Mouse (Mus musculus): Measurements from ENCODE around the gene Gpr183. TPM values are rescaled to one million over a fixed set of nuclear protein-coding genes. Genes with fewer than 3 reads are reported as not detected.

The Gpr183 gene
- polyA plus RNA-seq, 1 experiment = 0.44 TPM

DNA sequence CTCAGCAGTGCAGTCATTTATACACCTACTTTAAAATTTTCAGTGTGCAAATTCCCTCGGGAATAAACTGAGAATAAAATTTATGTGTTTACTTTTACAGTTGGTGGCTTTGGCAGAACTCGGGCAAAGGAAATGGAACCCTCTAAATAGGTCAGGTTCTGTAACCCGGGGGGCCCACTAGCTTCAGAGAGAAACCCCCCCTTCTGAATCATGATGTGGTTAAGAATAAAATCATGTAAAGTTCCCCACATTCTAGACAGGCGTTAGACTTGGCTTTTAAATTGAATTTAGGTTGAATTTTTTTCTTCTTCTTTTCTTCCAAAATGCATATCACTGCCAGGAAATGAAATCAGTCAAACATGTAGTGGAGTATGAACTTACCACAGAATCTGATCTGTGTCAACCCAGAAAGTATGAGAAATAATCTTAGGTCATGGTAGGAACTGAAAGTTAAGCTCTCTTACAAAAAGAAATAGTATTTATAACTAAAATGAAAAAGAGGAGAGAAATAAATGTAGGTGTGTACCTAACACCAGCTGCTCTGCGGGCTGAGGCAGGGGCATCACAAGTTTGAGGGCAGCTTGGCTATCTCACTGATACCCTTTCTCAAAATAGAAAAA lies 9.7 kb downstream of the Gpr183 start:
- TF ChIP-seq POLR2A (IDR thresholded peaks at IDR 0.05; ENCODE audit: borderline replicate concordance, extremely low read depth, insufficient read depth, insufficient read length, poor library complexity, severe bottlenecking) (no peak), CTCF (IDR thresholded peaks at IDR 0.05; ENCODE audit: borderline replicate concordance, extremely low read depth, insufficient read depth, insufficient read length) (no peak)
- no peak for DNase-seq (ENCODE audit: low read depth)

DNA sequence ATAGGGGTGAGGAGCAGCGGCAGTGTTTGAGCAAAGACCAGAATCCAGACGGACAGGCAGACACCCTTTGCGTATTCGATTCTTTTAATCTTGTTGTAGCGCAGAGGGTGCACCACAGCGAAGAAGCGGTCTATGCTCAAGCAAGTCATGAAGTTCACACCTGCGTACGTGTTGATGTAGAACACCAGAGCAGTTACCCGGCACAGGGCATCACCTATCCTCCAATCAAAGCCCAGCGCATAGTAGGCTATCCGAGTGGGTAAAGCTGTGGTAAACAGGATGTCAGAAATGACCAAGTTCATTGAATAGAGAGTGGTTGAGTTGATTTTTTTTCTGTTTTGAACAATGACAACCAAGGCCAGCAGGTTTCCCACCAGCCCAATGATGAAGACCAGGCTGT lies 10.4 kb downstream of the Gpr183 start:
- no peak for DNase-seq (ENCODE audit: low read depth)
- TF ChIP-seq CTCF (IDR thresholded peaks at IDR 0.05; ENCODE audit: borderline replicate concordance, extremely low read depth, insufficient read depth, insufficient read length) (no peak), POLR2A (IDR thresholded peaks at IDR 0.05; ENCODE audit: borderline replicate concordance, extremely low read depth, insufficient read depth, insufficient read length, poor library complexity, severe bottlenecking) (no peak)

DNA sequence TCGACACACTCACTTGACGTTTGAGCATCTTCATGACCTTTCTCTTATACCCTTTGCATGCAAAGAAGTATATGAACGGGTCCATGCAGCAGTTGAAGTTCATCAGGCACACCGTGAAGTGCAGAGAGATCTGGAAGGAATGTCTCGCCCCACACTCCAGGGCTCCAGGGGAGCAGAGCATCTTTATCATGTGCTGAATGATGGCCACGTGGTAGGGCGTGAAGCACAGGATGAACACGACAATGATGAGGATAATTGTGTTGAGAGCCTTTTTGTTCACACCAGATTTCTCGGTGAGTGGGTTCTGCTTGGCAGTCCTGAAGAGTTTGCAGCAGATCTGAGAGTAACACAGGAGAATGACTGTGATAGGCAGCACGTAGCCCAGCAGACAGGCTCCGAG lies 10.9 kb downstream of the Gpr183 start:
- no peak for DNase-seq (ENCODE audit: low read depth)
- TF ChIP-seq POLR2A (IDR thresholded peaks at IDR 0.05; ENCODE audit: borderline replicate concordance, extremely low read depth, insufficient read depth, insufficient read length, poor library complexity, severe bottlenecking) (no peak), CTCF (IDR thresholded peaks at IDR 0.05; ENCODE audit: borderline replicate concordance, extremely low read depth, insufficient read depth, insufficient read length) (no peak)

DNA sequence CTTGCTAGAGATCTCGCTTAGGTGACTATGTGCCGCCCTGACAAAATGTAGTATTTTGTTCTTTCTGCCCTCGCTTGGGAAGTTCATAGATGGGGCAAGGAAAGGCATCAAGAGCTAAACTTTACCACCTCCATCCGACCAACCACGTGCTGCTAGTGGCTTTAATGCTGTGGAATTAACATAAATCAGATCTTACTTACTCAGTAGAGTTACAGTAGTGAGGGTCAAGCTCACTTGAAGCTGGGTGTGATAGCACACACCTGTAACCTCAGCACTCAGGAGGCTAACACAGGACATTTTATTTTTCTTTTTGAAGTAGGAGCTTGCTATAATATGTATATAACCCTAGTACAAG lies 13.0 kb downstream of the Gpr183 start:
- no peak for TF ChIP-seq POLR2A (IDR thresholded peaks at IDR 0.05; ENCODE audit: borderline replicate concordance, extremely low read depth, insufficient read depth, insufficient read length, poor library complexity, severe bottlenecking)
- no peak for TF ChIP-seq CTCF (IDR thresholded peaks at IDR 0.05; ENCODE audit: borderline replicate concordance, extremely low read depth, insufficient read depth, insufficient read length)
- no peak for DNase-seq (ENCODE audit: low read depth)

DNA sequence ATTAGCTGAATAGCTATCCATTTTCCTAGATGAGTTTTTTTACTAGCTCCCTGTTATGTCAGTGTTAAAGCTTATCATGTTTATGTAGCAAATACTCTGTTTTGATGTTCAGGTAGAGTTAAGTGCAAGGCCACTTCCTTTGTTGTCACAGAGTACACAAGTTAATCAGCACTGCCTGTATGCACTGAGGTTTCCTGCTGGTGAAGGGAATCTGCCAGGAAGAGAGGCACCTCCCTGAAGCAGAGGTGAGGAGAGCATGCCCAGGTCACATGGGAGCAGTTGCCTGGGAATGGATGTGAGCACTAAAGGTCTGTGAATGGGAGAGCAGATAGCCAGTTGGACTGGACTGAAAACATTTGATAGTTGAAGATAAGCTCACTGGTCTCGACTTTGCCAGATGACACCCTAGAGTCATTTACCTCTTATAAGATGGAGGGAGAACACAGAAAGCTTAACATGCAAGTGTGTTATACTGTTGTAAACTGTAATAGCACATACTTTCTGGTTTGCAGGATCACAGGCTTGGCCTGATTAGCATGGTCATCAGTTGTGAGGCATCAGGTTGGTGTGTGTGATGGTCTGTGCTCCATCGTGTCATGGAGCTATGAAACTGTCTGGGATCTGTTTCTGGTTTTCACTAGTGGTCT lies 13.5 kb downstream of the Gpr183 start:
- DNase-seq (ENCODE audit: low read depth) = no peak
- no peak for TF ChIP-seq CTCF (IDR thresholded peaks at IDR 0.05; ENCODE audit: borderline replicate concordance, extremely low read depth, insufficient read depth, insufficient read length)
- no peak for TF ChIP-seq POLR2A (IDR thresholded peaks at IDR 0.05; ENCODE audit: borderline replicate concordance, extremely low read depth, insufficient read depth, insufficient read length, poor library complexity, severe bottlenecking)

DNA sequence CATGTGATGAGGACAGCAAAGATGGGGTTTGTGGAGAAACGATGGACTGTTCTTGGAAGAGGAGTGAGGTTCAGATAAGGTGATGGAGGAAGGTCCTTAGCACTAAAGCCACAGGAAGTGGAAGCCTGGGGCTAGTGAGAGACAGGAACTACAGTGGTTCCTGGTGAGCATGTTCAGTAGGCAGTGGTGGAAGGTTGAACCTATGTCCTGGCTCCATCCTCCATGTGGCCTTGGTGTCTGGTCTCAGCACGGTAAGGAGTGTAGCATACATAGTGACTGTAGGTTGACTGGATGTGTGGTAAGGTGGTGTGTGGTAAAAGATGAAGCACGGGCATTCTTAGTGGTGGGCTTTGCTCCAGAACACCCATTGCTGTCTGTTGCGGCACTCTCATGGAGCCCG lies 15.1 kb downstream of the Gpr183 start:
- no peak for TF ChIP-seq CTCF (IDR thresholded peaks at IDR 0.05; ENCODE audit: borderline replicate concordance, extremely low read depth, insufficient read depth, insufficient read length)
- no peak for TF ChIP-seq POLR2A (IDR thresholded peaks at IDR 0.05; ENCODE audit: borderline replicate concordance, extremely low read depth, insufficient read depth, insufficient read length, poor library complexity, severe bottlenecking)
- no peak for DNase-seq (ENCODE audit: low read depth)

DNA sequence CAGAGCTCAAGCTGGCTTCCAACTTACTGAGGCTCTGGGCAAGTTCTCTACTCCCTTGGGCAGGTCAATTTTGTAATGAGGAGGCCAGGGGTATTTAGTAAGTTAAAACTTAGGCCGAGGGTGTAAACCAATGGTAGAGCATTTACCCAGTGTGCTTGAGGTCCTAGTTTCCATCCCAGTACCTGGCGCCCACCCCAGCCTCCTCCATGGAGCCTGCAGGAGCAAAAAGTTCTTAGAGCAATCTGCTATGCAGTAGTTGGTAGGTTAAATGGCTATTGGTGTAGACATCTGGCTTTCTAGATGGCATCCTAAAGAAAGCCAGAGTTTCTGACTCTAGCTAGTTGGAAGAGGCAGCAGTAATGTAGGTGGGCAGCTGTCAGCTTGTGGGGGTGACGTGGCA lies 15.6 kb downstream of the Gpr183 start:
- TF ChIP-seq POLR2A (IDR thresholded peaks at IDR 0.05; ENCODE audit: borderline replicate concordance, extremely low read depth, insufficient read depth, insufficient read length, poor library complexity, severe bottlenecking) = no peak
- TF ChIP-seq CTCF (IDR thresholded peaks at IDR 0.05; ENCODE audit: borderline replicate concordance, extremely low read depth, insufficient read depth, insufficient read length) = no peak
- no peak for DNase-seq (ENCODE audit: low read depth)

DNA sequence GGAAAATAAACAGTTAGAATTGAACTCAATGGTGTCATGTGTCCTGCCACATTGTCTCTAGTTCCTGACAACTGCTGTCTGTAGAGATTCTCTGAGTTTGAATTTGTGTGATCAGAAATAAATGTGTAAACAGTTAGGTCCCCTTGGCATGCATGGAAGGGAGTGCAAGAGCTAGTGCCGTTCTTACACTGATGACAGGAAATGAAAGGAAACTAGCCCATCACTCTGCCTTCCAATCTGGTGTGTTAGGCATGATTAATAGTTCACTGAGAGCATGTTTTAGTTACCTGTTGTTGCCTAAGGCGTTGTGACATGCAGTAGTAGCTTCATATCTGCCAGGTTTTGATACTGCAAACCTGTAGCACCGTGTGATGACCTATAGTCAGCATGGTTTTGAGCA lies 17.0 kb downstream of the Gpr183 start:
- TF ChIP-seq POLR2A (IDR thresholded peaks at IDR 0.05; ENCODE audit: borderline replicate concordance, extremely low read depth, insufficient read depth, insufficient read length, poor library complexity, severe bottlenecking) = no peak
- no peak for TF ChIP-seq CTCF (IDR thresholded peaks at IDR 0.05; ENCODE audit: borderline replicate concordance, extremely low read depth, insufficient read depth, insufficient read length)
- no peak for DNase-seq (ENCODE audit: low read depth)

DNA sequence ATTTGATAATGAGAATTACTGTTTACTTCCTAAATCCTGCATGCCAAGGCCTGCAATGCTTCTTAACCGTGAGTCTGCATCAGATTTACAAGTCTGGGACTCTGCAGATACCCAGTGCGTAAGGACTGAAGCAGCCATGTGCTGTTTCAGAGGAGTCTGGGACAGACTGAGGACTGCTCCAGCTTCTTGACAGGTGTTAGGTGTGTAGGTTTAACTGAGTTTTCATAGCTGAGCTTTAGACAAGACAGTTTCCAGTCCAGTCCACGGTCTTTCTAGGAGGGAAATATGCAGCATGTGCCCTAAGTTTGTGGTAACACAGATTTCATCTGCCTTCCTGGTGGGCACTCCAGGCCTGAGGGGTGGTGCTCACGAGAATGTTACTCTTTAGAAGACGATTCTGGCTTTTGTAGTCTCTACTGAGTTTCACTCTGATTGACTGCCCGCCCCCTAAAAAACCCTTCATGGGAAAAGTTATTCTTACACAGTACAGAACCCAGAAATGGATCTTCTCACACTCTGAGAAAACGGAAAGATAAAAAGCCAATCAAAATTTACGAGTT lies 17.7 kb downstream of the Gpr183 start:
- TF ChIP-seq CTCF (IDR thresholded peaks at IDR 0.05; ENCODE audit: borderline replicate concordance, extremely low read depth, insufficient read depth, insufficient read length) (no peak), POLR2A (IDR thresholded peaks at IDR 0.05; ENCODE audit: borderline replicate concordance, extremely low read depth, insufficient read depth, insufficient read length, poor library complexity, severe bottlenecking) (no peak)

DNA sequence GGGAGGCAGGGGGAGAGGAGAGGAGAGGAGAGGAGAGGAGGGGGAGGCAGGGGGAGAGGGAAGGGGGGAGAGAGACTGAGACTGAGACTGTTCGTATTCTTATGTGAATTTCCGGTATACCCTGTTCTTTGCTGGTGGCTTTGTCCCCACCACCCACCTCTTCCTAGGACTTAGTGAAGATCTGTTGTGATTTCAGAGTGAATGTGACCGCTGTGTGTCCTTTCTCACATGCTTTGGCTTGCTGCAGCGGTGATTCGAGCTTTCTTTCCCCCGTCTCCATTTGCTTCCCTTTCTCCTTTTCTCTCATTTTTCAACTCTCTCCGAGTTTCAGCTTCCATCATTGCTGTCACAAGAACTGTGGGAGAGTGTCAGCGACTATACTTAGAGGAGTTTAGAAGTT lies 18.3 kb downstream of the Gpr183 start:
- DNase-seq (ENCODE audit: low read depth) = no peak
- TF ChIP-seq CTCF (IDR thresholded peaks at IDR 0.05; ENCODE audit: borderline replicate concordance, extremely low read depth, insufficient read depth, insufficient read length) = no peak
- no peak for TF ChIP-seq POLR2A (IDR thresholded peaks at IDR 0.05; ENCODE audit: borderline replicate concordance, extremely low read depth, insufficient read depth, insufficient read length, poor library complexity, severe bottlenecking)

More for the DNA sequence above, 17.7 kb downstream of the Gpr183 start:
- no peak for DNase-seq (ENCODE audit: low read depth)

DNA sequence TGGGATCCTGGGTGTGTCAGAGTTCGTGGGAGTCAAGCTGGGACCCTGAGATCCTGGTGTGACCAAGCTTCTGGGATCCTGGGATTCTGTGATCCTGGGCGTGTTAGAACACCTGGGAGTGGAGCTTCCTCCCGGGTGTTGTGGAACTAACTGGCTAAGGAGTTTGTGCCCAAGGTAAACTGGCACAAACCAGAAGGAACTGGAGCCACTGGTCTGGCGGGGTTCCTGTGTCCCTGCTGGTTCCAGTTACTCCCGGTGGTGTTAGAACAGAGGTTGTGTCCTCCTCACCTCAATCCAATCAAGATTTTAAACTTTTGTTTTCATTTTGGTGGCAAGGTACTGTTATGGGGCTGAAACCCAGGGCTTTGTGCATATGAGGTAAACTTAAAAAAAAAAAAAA lies 18.9 kb downstream of the Gpr183 start:
- TF ChIP-seq CTCF (IDR thresholded peaks at IDR 0.05; ENCODE audit: borderline replicate concordance, extremely low read depth, insufficient read depth, insufficient read length) = no peak
- no peak for TF ChIP-seq POLR2A (IDR thresholded peaks at IDR 0.05; ENCODE audit: borderline replicate concordance, extremely low read depth, insufficient read depth, insufficient read length, poor library complexity, severe bottlenecking)
- no peak for DNase-seq (ENCODE audit: low read depth)

DNA sequence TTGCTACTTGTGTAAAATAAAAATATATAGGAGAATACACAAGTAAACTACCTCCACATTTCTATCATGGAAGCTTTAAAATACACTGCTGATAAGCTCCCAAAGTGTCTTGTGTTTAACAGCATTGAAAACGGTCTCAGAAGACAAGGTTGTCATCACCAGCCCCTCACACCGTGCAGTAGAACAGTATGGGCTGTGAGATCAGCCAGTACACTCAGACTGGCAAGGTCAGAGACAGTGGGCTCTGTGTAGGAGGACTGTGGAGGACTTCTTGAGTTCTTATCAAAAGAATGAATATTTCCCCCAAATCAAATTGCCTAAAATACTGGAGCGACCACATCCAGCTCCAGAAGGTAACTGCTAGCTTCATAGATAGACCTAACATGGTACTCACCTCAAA lies 25.4 kb downstream of the Gpr183 start:
- TF ChIP-seq POLR2A (IDR thresholded peaks at IDR 0.05; ENCODE audit: borderline replicate concordance, extremely low read depth, insufficient read depth, insufficient read length, poor library complexity, severe bottlenecking) (no peak), CTCF (IDR thresholded peaks at IDR 0.05; ENCODE audit: borderline replicate concordance, extremely low read depth, insufficient read depth, insufficient read length) (no peak)
- no peak for DNase-seq (ENCODE audit: low read depth)

Data from brain, embryonic 14.5 days (tissue).